Mouse (Mus musculus) neural tube, embryonic 14.5 days (tissue): ENCODE data around the gene Disc1. TPM values are rescaled to one million over a fixed set of nuclear protein-coding genes. Genes with fewer than 3 reads are reported as not detected.
A peak's percentile ranks its signal among the peaks of the same experiment; 100 is the strongest.

Experiments
- ATAC-seq: fragments of 200-750 bp; cut with Nextera tagmentation; 2 replicates; pipeline ENCODE4 v1.8.0; 2017; ENCODE audit warnings: low read depth, mild to moderate bottlenecking, moderate TSS enrichment, moderate library complexity
- H3K27ac ChIP-seq: fragments of 300-500 bp; sonication (generic); 2 replicates; pipeline ENCODE4 v1.5.1; 2014; ENCODE audit warnings: low read depth, mild to moderate bottlenecking, control low read depth, low read length, moderate library complexity, mixed read lengths
- H3K27me3 ChIP-seq: fragments of 300-500 bp; sonication (generic); 2 replicates; pipeline ENCODE4 v1.6.1; 2014; ENCODE audit warnings: low read length; ENCODE audit not compliant: control insufficient read depth, insufficient read depth
- H3K36me3 ChIP-seq: fragments of 300-500 bp; sonication (generic); 2 replicates; pipeline ENCODE4 v1.6.1; 2014; ENCODE audit warnings: low read length, mixed read lengths; ENCODE audit not compliant: control insufficient read depth, insufficient read depth
- H3K4me1 ChIP-seq: fragments of 300-500 bp; sonication (generic); 2 replicates; pipeline ENCODE4 v1.6.1; 2014; ENCODE audit warnings: low read length; ENCODE audit not compliant: control insufficient read depth, insufficient read depth
- H3K4me2 ChIP-seq: fragments of 300-500 bp; sonication (generic); 2 replicates; pipeline ENCODE4 v1.6.1; 2014; ENCODE audit warnings: mild to moderate bottlenecking, low read depth, low read length, control low read depth
- H3K4me3 ChIP-seq: fragments of 300-500 bp; sonication (generic); 2 replicates; pipeline ENCODE4 v1.5.1; 2014; ENCODE audit warnings: low read depth, low read length, control low read depth, mixed read lengths
- H3K9ac ChIP-seq: fragments of 300-500 bp; sonication (generic); replicated peaks from 2 replicates; pipeline ENCODE4 v1.6.1; 2014; ENCODE audit warnings: low read depth, mild to moderate bottlenecking, control low read depth, low read length, mixed read lengths
- H3K9me3 ChIP-seq: fragments of 300-500 bp; sonication (generic); 2 replicates; pipeline ENCODE4 v1.6.1; 2016; ENCODE audit warnings: low read length; ENCODE audit not compliant: control insufficient read depth
- WGBS: fragments of 180-500 bp; shearing (Covaris S2); extraction: QIAGEN DNeasy Blood & Tissue Kit; methylation state at CpG from one replicate; pipeline ENCODE4 v1.1.7; 2014; 5-methylcytosine and 5-hydroxymethylcytosine counted together
- polyA plus RNA-seq: library from polyadenylated mRNA; unstranded; fragments of >200 nt; fragmentation: Nextera tagmentation; extraction: Ambion mirVana; gene quantifications from 2 replicates; pipeline ENCODE4 v1.2.1, GENCODE M21; 2014

Disc1 gene
- 1.0 and 1.2 TPM in 2 replicates for polyA plus RNA-seq

GRCm38 (mm10) chr8:125053505-125054435 lies at the start of gene Disc1:
TSS of gene Disc1 (plus strand) at chr8:125054195.
- Histone ChIP-seq H3K4me3 (peak within 1 kb of the TSS; percentile 53), H3K9ac (peak within 1 kb of the TSS; percentile 63), H3K4me2 (peak within 1 kb of the TSS; percentile 91), H3K27me3 (peaks cover 29% of the 10 kb centered on the region), H3K27ac (peak within 1 kb of the TSS; percentile 67), H3K4me1 (no peaks in the 10 kb centered on the region), H3K9me3 (no peaks in the 10 kb centered on the region), H3K36me3 (no peaks in the 10 kb centered on the region)
- ATAC-seq = peak; percentile 34; the same call in 1 of the 2 replicates
- 3% methylated on average over 57 of the region's 65 CpGs for WGBS

DNA sequence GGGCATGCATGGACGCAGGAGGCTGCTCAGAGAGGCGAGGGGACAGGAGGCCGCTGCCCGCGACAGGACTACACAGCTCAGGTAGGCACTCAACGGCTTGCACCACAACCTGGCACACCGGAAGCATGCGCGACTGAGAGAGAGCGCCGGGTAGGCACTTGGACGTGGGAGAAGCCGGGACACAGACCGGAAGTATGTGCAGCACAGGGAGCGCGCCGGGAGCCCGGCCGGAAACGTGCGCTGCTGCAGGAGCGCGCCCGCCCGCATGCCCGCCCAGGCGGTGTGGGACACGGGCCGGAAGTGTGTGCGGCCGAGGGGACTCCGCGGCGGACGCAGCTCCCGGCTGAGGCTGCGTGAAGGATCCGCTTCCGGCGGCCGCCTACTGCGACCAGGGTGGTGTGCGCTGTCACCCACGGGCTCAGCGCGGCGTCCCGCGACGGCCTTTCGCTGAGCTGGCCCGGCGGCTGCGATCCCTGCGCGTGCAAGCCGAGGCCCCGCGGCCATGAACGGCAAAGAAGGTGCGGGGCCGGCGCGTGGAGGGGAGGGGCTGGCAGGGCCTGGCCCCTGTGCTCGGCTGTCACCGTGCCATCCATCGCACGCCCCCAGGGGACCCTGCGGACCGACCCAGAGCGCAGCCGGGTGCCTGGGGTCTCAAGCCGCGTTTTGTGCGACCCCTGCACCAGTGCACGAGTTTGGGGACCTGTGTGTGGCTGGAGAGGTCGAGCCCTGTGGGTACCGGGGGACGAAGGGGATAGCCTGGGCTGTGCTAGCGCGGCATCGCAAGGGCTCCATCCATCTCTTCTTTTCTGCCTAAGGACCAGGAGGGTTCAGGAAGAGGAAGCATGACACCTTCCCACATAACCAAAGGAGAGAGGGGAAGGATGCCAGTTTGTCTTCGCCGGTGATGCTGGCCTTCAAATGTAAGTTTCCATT lies 41.0 kb upstream of the Disc1 start, which contains the start of gene Tsnax:
Gene Tsnax, plus strand, starts transcription at position 303 of the 933 bp plus-strand sequence.
- Histone ChIP-seq H3K36me3 (peaks cover 13% of the 10 kb centered on the region; the same call in 1 of the 2 replicates), H3K9me3 (no peaks in the 10 kb centered on the region), H3K4me1 (0 out of 2 replicates have a peak, but pooled peaks cover 6% of the 10 kb centered on the region), H3K27ac (peak within 1 kb of the TSS; percentile 84), H3K4me2 (peak within 1 kb of the TSS; percentile 81), H3K27me3 (no peaks in the 10 kb centered on the region), H3K9ac (peak within 1 kb of the TSS; percentile 89), H3K4me3 (peak within 1 kb of the TSS; percentile 93)
- 2% methylated on average over 75 of the region's 84 CpGs for WGBS
- ATAC-seq = peak; percentile 99

DNA sequence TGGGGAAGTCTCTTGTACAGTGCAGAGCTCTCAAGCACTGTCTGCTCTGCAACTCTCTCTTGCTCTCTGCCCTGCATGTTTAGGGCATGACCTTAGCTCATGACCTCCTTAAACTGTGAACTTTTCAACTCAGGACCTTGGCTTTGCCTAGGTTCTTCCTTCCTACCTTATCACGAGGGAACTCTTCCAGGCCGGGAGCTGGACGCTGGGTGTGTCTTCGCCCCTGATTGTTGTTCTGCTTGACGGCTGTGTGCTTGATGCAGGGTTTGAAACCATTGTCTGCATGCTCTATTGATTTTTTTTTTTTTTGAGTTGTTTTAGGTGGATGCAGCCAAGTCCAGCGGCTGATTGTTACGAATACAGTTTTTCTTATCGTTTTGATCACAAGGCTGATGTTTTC lies 29.9 kb upstream of the Disc1 start:
- Histone ChIP-seq H3K9ac (no peak overlapping the region), H3K36me3 (peaks cover 35% of the 10 kb centered on the region), H3K27ac (no peak overlapping the region), H3K9me3 (no peaks in the 10 kb centered on the region), H3K27me3 (no peaks in the 10 kb centered on the region), H3K4me2 (no peak overlapping the region), H3K4me1 (no peaks in the 10 kb centered on the region), H3K4me3 (no peak overlapping the region)
- WGBS = 98% methylated on average over 8 of the region's 8 CpGs
- no peak for ATAC-seq

GRCm38 (mm10) chr8:125027211-125027610 lies 26.8 kb upstream of the Disc1 start:
- ATAC-seq = no peak
- H3K4me2 ChIP-seq = no peak overlapping the region
- peaks cover 59% of the 10 kb centered on the region for H3K36me3 ChIP-seq
- H3K27ac ChIP-seq = peak overlapping the region; percentile 30
- H3K4me3 ChIP-seq = no peak overlapping the region
- H3K9me3 ChIP-seq = no peaks in the 10 kb centered on the region
- 52% methylated on average over 3 of the region's 3 CpGs for WGBS
- H3K27me3 ChIP-seq = no peaks in the 10 kb centered on the region
- no peak overlapping the region for H3K9ac ChIP-seq
- no peaks in the 10 kb centered on the region for H3K4me1 ChIP-seq

DNA sequence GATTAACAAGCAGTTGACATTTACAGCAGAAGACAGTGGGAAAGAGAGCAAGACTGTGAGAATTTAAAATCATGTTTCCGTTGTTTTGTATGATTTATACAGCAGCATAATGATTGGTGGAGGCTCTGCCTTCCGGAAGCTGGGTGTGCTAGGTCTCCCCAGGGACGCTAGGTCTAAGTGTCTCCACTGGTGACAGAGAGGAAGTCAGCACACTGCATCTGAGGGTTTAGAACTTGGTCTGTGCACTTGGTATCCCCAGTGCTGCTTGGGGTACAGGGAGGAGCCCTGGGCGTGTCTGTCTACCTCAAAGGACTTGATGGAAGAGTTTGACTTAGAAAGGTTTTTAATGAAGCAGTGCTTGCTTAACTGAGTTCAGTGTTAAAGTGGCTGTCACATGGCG lies 25.2 kb upstream of the Disc1 start:
- Histone ChIP-seq H3K36me3 (peaks cover 62% of the 10 kb centered on the region), H3K9ac (no peak overlapping the region), H3K27me3 (no peaks in the 10 kb centered on the region), H3K9me3 (no peaks in the 10 kb centered on the region), H3K4me1 (no peaks in the 10 kb centered on the region), H3K4me3 (no peak overlapping the region), H3K27ac (no peak overlapping the region), H3K4me2 (no peak overlapping the region)
- WGBS = 95% methylated on average over 5 of the region's 5 CpGs
- ATAC-seq = no peak

- H3K4me3 ChIP-seq = no peak overlapping the region
- WGBS = 82% methylated on average over 5 of the region's 5 CpGs
- no peak overlapping the region for H3K9ac ChIP-seq
- H3K9me3 ChIP-seq = no peaks in the 10 kb centered on the region
- peaks cover 45% of the 10 kb centered on the region for H3K36me3 ChIP-seq
- H3K27me3 ChIP-seq = no peaks in the 10 kb centered on the region
- H3K4me1 ChIP-seq = no peaks in the 10 kb centered on the region
- no peak for ATAC-seq
- no peak overlapping the region for H3K4me2 ChIP-seq
- no peak overlapping the region for H3K27ac ChIP-seq
These were observed 22.7 kb upstream of the Disc1 start for GRCm38 (mm10) chr8:125031276-125031675.

GRCm38 (mm10) chr8:125034669-125035068 lies 19.3 kb upstream of the Disc1 start:
- Histone ChIP-seq H3K27me3 (no peaks in the 10 kb centered on the region), H3K4me2 (no peak overlapping the region), H3K36me3 (peaks cover 25% of the 10 kb centered on the region), H3K4me1 (no peaks in the 10 kb centered on the region), H3K4me3 (no peak overlapping the region), H3K9me3 (no peaks in the 10 kb centered on the region), H3K9ac (no peak overlapping the region), H3K27ac (no peak overlapping the region)
- ATAC-seq = peak; percentile 14; the same call in 1 of the 2 replicates
- 24% methylated on average over 8 of the region's 8 CpGs for WGBS

DNA sequence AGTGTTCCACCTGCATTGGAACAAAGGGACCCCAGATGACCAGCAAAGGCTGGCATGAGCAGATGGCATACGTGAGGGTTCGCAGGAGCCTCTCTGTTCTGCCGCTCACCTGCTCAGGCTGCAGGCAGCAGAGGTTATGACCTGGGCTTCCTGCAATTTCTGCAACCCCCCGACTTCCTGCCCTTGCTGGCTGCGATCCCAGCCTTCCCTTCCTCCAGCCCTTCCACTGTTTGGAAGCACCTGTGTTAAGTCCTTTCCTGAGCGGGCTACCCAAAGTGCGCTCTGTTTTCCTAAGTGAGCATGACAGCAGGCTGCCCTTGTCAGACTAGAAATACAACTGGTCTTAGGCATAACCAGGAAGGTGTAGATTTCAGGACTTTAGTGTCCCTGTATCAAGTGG lies 16.9 kb upstream of the Disc1 start:
- Histone ChIP-seq H3K9ac (no peak overlapping the region), H3K4me2 (no peak overlapping the region), H3K4me3 (no peak overlapping the region), H3K27me3 (no peaks in the 10 kb centered on the region), H3K4me1 (no peaks in the 10 kb centered on the region), H3K9me3 (no peaks in the 10 kb centered on the region), H3K27ac (no peak overlapping the region), H3K36me3 (peaks cover 8% of the 10 kb centered on the region)
- no peak for ATAC-seq
- 91% methylated on average over 7 of the region's 7 CpGs for WGBS
